Mouse (Mus musculus) cerebellum, adult 11-12 months (tissue): Measurements from ENCODE around the gene 6030498E09Rik.

Experiments
- DNase-seq: peaks from one replicate; pipeline ENCODE4 v3.0.0; 2022

The 6030498E09Rik gene

GRCm38 (mm10) chrX:38772478-38772877 lies at the start of gene 6030498E09Rik:
Gene 6030498E09Rik, plus strand, starts transcription at chrX:38772671.
- DNase-seq = no peak

DNA sequence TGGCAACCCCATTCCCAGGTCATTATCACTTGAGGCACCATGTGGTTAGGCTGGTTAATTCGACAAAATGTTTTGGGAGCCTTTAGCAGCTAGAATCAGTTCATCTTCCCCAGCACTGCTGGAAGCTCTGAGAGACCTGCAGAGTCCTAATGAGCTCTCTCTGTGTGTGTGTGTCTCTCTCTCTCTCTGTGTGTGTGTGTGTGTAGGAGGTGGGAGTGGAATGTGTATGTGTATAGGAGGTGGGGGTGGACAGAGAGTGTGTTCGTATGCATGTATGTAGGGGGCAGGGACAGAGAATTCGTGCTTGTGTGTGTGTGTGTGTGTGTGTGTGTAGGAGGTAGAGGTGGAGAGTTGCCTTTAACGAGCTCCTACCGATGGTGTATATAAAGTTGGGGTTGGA lies 42.4 kb upstream of the 6030498E09Rik start:
- no peak for DNase-seq

- no peak for DNase-seq
Measured at GRCm38 (mm10) chrX:38730639-38731038, 41.8 kb upstream of the 6030498E09Rik start.

- DNase-seq = no peak
Measured at GRCm38 (mm10) chrX:38733683-38734082, 38.8 kb upstream of the 6030498E09Rik start.

- DNase-seq = no peak
Measured at GRCm38 (mm10) chrX:38734916-38735880, 37.3 kb upstream of the 6030498E09Rik start.

GRCm38 (mm10) chrX:38771453-38771852 lies 1.0 kb upstream of the 6030498E09Rik start:
- DNase-seq = no peak

DNA sequence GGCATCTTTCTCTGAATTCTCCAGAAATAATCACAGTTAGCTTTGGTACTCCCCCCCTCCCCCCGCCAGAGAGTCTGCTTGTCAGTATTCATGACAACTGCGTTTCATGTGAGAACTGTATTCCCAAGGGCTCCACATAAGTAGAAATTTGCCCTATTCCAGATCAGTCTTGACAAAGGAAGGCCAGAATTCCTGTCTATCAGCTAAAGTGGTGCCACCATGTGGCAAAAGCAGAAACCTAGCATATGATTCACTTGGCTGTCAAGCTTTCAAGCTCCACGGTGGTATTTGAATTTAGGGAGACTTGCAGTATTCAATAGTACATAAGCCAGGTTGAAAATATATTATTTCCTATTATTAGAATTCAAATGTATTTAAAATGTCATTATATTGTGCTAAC lies 585 bp upstream of the 6030498E09Rik start:
- DNase-seq = no peak

GRCm38 (mm10) chrX:38794373-38794772 lies 21.9 kb downstream of the 6030498E09Rik start:
- DNase-seq = no peak

- no peak for DNase-seq
Measured at GRCm38 (mm10) chrX:38813934-38814333, 41.5 kb downstream of the 6030498E09Rik start.

DNA sequence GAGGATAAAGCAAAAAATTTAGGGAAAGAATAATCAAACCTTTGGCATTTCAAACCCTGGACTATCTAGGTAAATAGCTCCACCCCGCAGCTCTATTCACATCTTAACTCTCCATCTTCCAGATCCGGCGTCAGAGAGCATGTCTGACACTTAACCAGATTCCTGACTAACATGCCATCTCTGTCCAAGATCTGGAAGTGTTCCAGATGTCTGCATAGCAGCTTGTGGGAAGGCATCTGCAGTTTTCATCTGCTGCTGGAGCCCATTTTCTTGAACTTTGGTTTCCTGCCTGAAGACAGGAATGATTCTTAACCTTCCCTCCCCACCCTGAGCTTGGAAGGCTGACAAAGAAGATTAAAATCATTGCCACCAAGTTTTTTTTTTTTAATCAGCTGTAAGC lies 44.4 kb downstream of the 6030498E09Rik start:
- DNase-seq = no peak

DNA sequence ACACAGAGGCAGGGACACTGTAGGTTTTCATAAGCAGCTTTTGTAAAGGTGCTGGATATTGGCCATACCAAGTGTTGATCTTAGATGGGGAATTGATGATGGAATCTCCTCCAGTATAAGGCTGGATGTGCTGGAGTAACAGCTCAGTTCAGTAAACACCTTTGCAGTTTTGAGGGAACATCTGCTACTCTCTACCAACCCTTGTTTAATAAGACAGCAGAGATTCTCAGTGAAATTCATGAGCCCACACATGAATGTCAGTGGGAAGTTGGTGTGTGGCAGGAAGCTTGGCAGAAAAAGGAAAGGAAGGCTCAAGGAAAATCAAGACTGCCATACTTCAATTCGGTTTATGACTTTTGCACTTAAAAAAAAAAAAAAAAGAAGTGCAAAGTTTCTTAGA lies 186.1 kb downstream of the 6030498E09Rik start:
- no peak for DNase-seq

GRCm38 (mm10) chrX:38996265-38996664 lies 223.8 kb downstream of the 6030498E09Rik start:
- DNase-seq = no peak
